Comparison of ENCODE assay signal across 23 mouse cellular contexts in the genomic region with DNA sequence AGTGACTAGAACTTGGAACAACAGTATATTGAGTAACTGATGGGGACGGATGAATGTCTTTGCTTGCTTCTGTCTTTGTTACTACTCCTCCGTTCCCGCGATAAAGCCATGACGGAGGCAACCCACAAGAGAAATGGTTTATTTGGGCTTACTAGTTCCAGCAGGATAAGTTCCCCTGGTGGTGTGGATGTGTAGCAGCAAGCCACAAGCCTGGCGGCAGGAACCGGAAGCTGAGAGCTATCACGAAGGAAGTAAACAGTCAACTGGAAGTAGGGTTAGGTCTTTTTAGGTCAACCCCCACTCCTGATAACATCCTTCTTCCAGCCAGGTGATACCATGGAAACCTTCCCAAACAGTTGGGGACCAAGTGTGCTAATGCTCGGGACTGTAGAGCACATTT. TPM values are rescaled to one million over a fixed set of nuclear protein-coding genes. Genes with fewer than 3 reads are reported as not detected.
DNase-seq lines count a peak whose midpoint lies in the region; ATAC-seq and TF ChIP-seq lines count a peak whose summit lies in the region.
"Had no signal": no experiment of that assay in that cellular context is flagged by ENCODE, and none has a peak within 500 bp of the region (broad histone marks: within the 10 kb centered on the region; RNA-seq: fewer than 3 reads in every experiment).

No protein-coding gene starts in this region.

- no peak for DNase-seq in heart, adult 2 months
- DNase-seq in heart, adult 9 months (ENCODE audit: low spot score in 2 of 2): no peak
- no peak for DNase-seq in layer of hippocampus, adult 2 months (ENCODE audit: low spot score in 2 of 2)
- no peak for DNase-seq in layer of hippocampus, adult 18-20 months (ENCODE audit: low spot score in 2 of 2)
- DNase-seq in lung, postnatal 0 days (ENCODE audit: low spot score): no peak
- DNase-seq in lung, postnatal 10 days: no peak
- DNase-seq: adrenal gland, adult 2 months; cerebellum, adult 11 months; cerebellum, postnatal 10 days; embryo, embryonic 11 days; kidney, postnatal 10 days; layer of hippocampus, postnatal 36 days; left cerebral cortex, postnatal 4 days; lung, adult 18-20 months had no signal

- no peaks in the 10 kb centered on the region for H3K79me2 ChIP-seq in heart, adult 2 months (replicated peaks; ENCODE audit: control insufficient read depth, insufficient read depth, low read length)

- H3K36me3 ChIP-seq in heart, adult 2 months (ENCODE audit: control insufficient read depth, insufficient read depth, low read length): no peaks in the 10 kb centered on the region; the same call in 1 of the 2 replicates
- no peaks in the 10 kb centered on the region for H3K36me3 ChIP-seq in lung, postnatal 0 days (ENCODE audit: insufficient read depth, low read length)
- no peaks in the 10 kb centered on the region for H3K36me3 ChIP-seq in stomach, embryonic 16.5 days (ENCODE audit: control insufficient read depth, insufficient read depth, low read length)
- H3K36me3 ChIP-seq: hindbrain, embryonic 12.5 days; limb, embryonic 15.5 days had no signal

- H3K27me3 ChIP-seq in heart, adult 2 months (ENCODE audit: control insufficient read depth, insufficient read depth, low read length): no peaks in the 10 kb centered on the region
- no peaks in the 10 kb centered on the region for H3K27me3 ChIP-seq in lung, postnatal 0 days (replicated peaks; ENCODE audit: insufficient read depth, low read length)
- no peaks in the 10 kb centered on the region for H3K27me3 ChIP-seq in stomach, embryonic 16.5 days (ENCODE audit: control insufficient read depth, insufficient read depth, low read length)
- H3K27me3 ChIP-seq: embryonic facial prominence, embryonic 13.5 days; forebrain, embryonic 13.5 days; hindbrain, embryonic 12.5 days; limb, embryonic 15.5 days had no signal

- H3K27ac ChIP-seq in heart, adult 2 months: peak overlapping the region; percentile 19; the same call in 1 of the 2 replicates
- H3K27ac ChIP-seq in layer of hippocampus, adult 2 months: no peak overlapping the region
- no peak overlapping the region for H3K27ac ChIP-seq in lung, postnatal 0 days (ENCODE audit: low read length)
- 0 out of 2 replicates have a peak overlapping the region, but pooled peaks have one; percentile 2 for H3K27ac ChIP-seq in stomach, embryonic 16.5 days (ENCODE audit: low read length)
- H3K27ac ChIP-seq: embryonic facial prominence, embryonic 13.5 days; forebrain, embryonic 13.5 days; hindbrain, embryonic 12.5 days; limb, embryonic 15.5 days had no signal

- H3K9ac ChIP-seq in heart, adult 2 months (ENCODE audit: low read depth, low read length): no peak overlapping the region
- no peak overlapping the region for H3K9ac ChIP-seq in lung, postnatal 0 days (replicated peaks; ENCODE audit: low read depth)
- H3K9ac ChIP-seq in stomach, embryonic 16.5 days (ENCODE audit: low read length): no peak overlapping the region
- H3K9ac ChIP-seq: embryonic facial prominence, embryonic 13.5 days; forebrain, embryonic 13.5 days; hindbrain, embryonic 12.5 days; limb, embryonic 15.5 days had no signal

- no peak overlapping the region for H3K4me3 ChIP-seq in heart, adult 2 months
- H3K4me3 ChIP-seq in layer of hippocampus, adult 2 months: no peak overlapping the region
- no peak overlapping the region for H3K4me3 ChIP-seq in lung, postnatal 0 days (ENCODE audit: low read depth, low read length)
- H3K4me3 ChIP-seq in stomach, embryonic 16.5 days (replicated peaks; ENCODE audit: low read length): no peak overlapping the region
- H3K4me3 ChIP-seq: embryonic facial prominence, embryonic 13.5 days; erythroblast, embryonic 14.5 days; forebrain, embryonic 13.5 days; hindbrain, embryonic 12.5 days; limb, embryonic 15.5 days had no signal

- WGBS in heart, adult 2 months: 67% methylated on average over 9 of the region's 9 CpGs
- 75% methylated on average over 9 of the region's 9 CpGs for WGBS in lung, postnatal 0 days
- WGBS in stomach, embryonic 16.5 days: 81% methylated on average over 9 of the region's 9 CpGs

- no peak for TF ChIP-seq POLR2A in heart, adult 2 months (IDR thresholded peaks at IDR 0.05; ENCODE audit: insufficient read depth, low read depth, low read length)

- no peak for TF ChIP-seq EP300 in heart, adult 2 months (IDR thresholded peaks at IDR 0.05; ENCODE audit: insufficient read depth, low read depth, low read length)
- no peak for TF ChIP-seq EP300 in lung, postnatal 0 days (IDR thresholded peaks at IDR 0.05)

- H3K9me3 ChIP-seq in lung, postnatal 0 days (ENCODE audit: low read length): no peaks in the 10 kb centered on the region
- H3K9me3 ChIP-seq in stomach, embryonic 16.5 days (replicated peaks; ENCODE audit: control insufficient read depth, low read length): no peaks in the 10 kb centered on the region
- H3K9me3 ChIP-seq: embryonic facial prominence, embryonic 13.5 days; forebrain, embryonic 13.5 days; hindbrain, embryonic 12.5 days; limb, embryonic 15.5 days had no signal

- peak; percentile 52 for TF ChIP-seq CTCF in heart, adult 2 months (IDR thresholded peaks at IDR 0.05)
- TF ChIP-seq CTCF in layer of hippocampus, adult 2 months (conservative IDR thresholded peaks at IDR 0.05): peak; percentile 38; the same call in 1 of the 2 replicates
- TF ChIP-seq CTCF in lung, postnatal 0 days (IDR thresholded peaks at IDR 0.05): peak; percentile 43

- H3K4me1 ChIP-seq in heart, adult 2 months (ENCODE audit: control insufficient read depth, insufficient read depth, low read length): peaks cover 12% of the 10 kb centered on the region
- H3K4me1 ChIP-seq in lung, postnatal 0 days (ENCODE audit: insufficient read depth, low read depth, low read length): peaks cover 4% of the 10 kb centered on the region; the same call in 1 of the 2 replicates
- peaks cover 19% of the 10 kb centered on the region for H3K4me1 ChIP-seq in stomach, embryonic 16.5 days (ENCODE audit: control insufficient read depth, insufficient read depth, low read length)

- ATAC-seq in lung, postnatal 0 days: no peak
- ATAC-seq in stomach, embryonic 16.5 days (ENCODE audit: insufficient read depth, low FRiP score): no peak
- no peak for ATAC-seq in megakaryocyte, adult 5-6 weeks (ENCODE audit: poor library complexity, severe bottlenecking)
- ATAC-seq: forebrain, embryonic 13.5 days; inflammation-experienced regulatory T-cells, adult 6 months had no signal

- intact Hi-C loops in heart, adult 2 months (cut with DNase I): no loop called here

- H3K4me2 ChIP-seq in lung, postnatal 0 days (replicated peaks; ENCODE audit: low read depth, low read length): no peak overlapping the region
- peak overlapping the region; percentile 30; the same call in 1 of the 2 replicates for H3K4me2 ChIP-seq in stomach, embryonic 16.5 days (ENCODE audit: low read depth, low read length)
- H3K4me2 ChIP-seq: embryonic facial prominence, embryonic 13.5 days; forebrain, embryonic 13.5 days; hindbrain, embryonic 12.5 days; limb, embryonic 15.5 days; midbrain, embryonic 11.5 days had no signal

RNA-seq across cellular contexts. Expression of a gene that starts 7.5 kb away (rescaled TPM):
- 1 to 10 TPM; 9.0 to 9.7 TPM for total RNA-seq in heart, adult 2 months (2021)
- polyA plus RNA-seq in heart, adult 2 months (2012; rRNA removed): 8.5 and 9.6 TPM in 2 replicates
- 10 to 100 TPM; 23.9 to 28.0 TPM for total RNA-seq in layer of hippocampus, adult 2 months (2021)
- 10 to 100 TPM; 25.1 to 27.1 TPM for total RNA-seq in layer of hippocampus, adult 18-20 months (2021)
- 27.8 and 29.9 TPM in 2 replicates for polyA plus RNA-seq in lung, postnatal 0 days (2015; fragmentation: Nextera tagmentation; extraction: Ambion mirVana)
- 17.4 and 17.6 TPM in 2 replicates for polyA plus RNA-seq in stomach, embryonic 16.5 days (2015; fragmentation: Nextera tagmentation; extraction: Ambion mirVana)
- total RNA-seq in megakaryocyte, adult 5-6 weeks (2015): 17.3 and 17.8 TPM in 2 replicates
- total RNA-seq in megakaryocyte, adult 5-6 weeks (2017): 8.5 and 9.8 TPM in 2 replicates

Comparison
In these comparisons a context has a peak if more than half of its experiments do, and no peak if none do; other contexts are left out.
1. H3K27ac ChIP-seq: peak in heart, adult 2 months (single experiment) and stomach, embryonic 16.5 days (single experiment); none in layer of hippocampus, adult 2 months (single experiment) and lung, postnatal 0 days (single experiment).
2. Peak in every context shown above with its lines, with median percentiles within 50 percentile points of each other: CTCF ChIP-seq.